27 mouse cellular contexts compared by ENCODE assay signal in genomic region chr16:89857666-89858065, GRCm38 (mm10).
DNase-seq lines count a peak whose midpoint lies in the region; ATAC-seq and TF ChIP-seq lines count a peak whose summit lies in the region.
"Had no signal": no experiment of that assay in that cellular context is flagged by ENCODE, and none has a peak within 500 bp of the region (broad histone marks: within the 10 kb centered on the region; RNA-seq: fewer than 3 reads in every experiment).

No protein-coding gene starts in this region.

- no peak overlapping the region for H3K4me3 ChIP-seq in forebrain, postnatal 0 days (ENCODE audit: low read depth, low read length)
- H3K4me3 ChIP-seq in forebrain, embryonic 14.5 days (ENCODE audit: low read depth, low read length), result no peak overlapping the region
- no peak overlapping the region for H3K4me3 ChIP-seq in midbrain, embryonic 16.5 days (ENCODE audit: low read depth, low read length)
- H3K4me3 ChIP-seq in midbrain, embryonic 15.5 days, result no peak overlapping the region
- H3K4me3 ChIP-seq: embryonic facial prominence, embryonic 10.5 days; embryonic facial prominence, embryonic 13.5 days; erythroblast, embryonic 14.5 days; forebrain, embryonic 12.5 days; gastrocnemius, adult 2 months; hindbrain, embryonic 13.5 days had no signal

- H3K36me3 ChIP-seq in forebrain, postnatal 0 days (ENCODE audit: insufficient read depth), result peaks cover 18% of the 10 kb centered on the region
- H3K36me3 ChIP-seq in forebrain, embryonic 14.5 days (ENCODE audit: control insufficient read depth, insufficient read depth, low read length), result peaks cover 20% of the 10 kb centered on the region
- peaks cover 5% of the 10 kb centered on the region; the same call in 1 of the 2 replicates for H3K36me3 ChIP-seq in midbrain, embryonic 16.5 days (ENCODE audit: control insufficient read depth, insufficient read depth, low read length)
- no peaks in the 10 kb centered on the region for H3K36me3 ChIP-seq in midbrain, embryonic 15.5 days (replicated peaks)

- no peaks in the 10 kb centered on the region for H3K4me1 ChIP-seq in forebrain, postnatal 0 days (ENCODE audit: insufficient read depth)
- H3K4me1 ChIP-seq in forebrain, embryonic 14.5 days (ENCODE audit: control insufficient read depth, insufficient read depth, low read length), result 0 out of 2 replicates have a peak, but pooled peaks cover 3% of the 10 kb centered on the region
- H3K4me1 ChIP-seq in midbrain, embryonic 16.5 days (ENCODE audit: control insufficient read depth, insufficient read depth, low read length), result peaks cover 4% of the 10 kb centered on the region; the same call in 1 of the 2 replicates
- H3K4me1 ChIP-seq in midbrain, embryonic 15.5 days, result peaks cover 3% of the 10 kb centered on the region; the same call in 1 of the 2 replicates

- peak; percentile 65; the same call in 1 of the 2 replicates for ATAC-seq in forebrain, postnatal 0 days
- no peak for ATAC-seq in forebrain, embryonic 14.5 days
- no peak for ATAC-seq in midbrain, embryonic 16.5 days
- no peak for ATAC-seq in midbrain, embryonic 15.5 days (replicated peaks)
- ATAC-seq: forebrain, embryonic 16.5 days; hindbrain, embryonic 16.5 days; inflammation-experienced regulatory T-cells, adult 6 months; Patski had no signal

- WGBS in forebrain, postnatal 0 days, result 65% methylated on average over 3 of the region's 3 CpGs
- WGBS in forebrain, embryonic 14.5 days, result 79% methylated on average over 3 of the region's 3 CpGs
- WGBS in midbrain, embryonic 16.5 days, result 53% methylated on average over 3 of the region's 3 CpGs
- 65% methylated on average over 3 of the region's 3 CpGs for WGBS in midbrain, embryonic 15.5 days

- H3K27ac ChIP-seq in forebrain, postnatal 0 days (ENCODE audit: low read depth, low read length), result no peak overlapping the region
- no peak overlapping the region for H3K27ac ChIP-seq in forebrain, embryonic 14.5 days (ENCODE audit: low read depth, low read length)
- 0 out of 2 replicates have a peak overlapping the region, but pooled peaks have one; percentile 4 for H3K27ac ChIP-seq in midbrain, embryonic 16.5 days (ENCODE audit: low read length)
- no peak overlapping the region for H3K27ac ChIP-seq in midbrain, embryonic 15.5 days
- H3K27ac ChIP-seq: embryonic facial prominence, embryonic 10.5 days; embryonic facial prominence, embryonic 13.5 days; forebrain, embryonic 12.5 days; gastrocnemius, adult 2 months; hindbrain, embryonic 13.5 days had no signal

- no peak for TF ChIP-seq CTCF in forebrain, postnatal 0 days (IDR thresholded peaks at IDR 0.05; ENCODE audit: low read depth)

- H3K4me2 ChIP-seq in forebrain, postnatal 0 days (ENCODE audit: low read depth), result no peak overlapping the region
- H3K4me2 ChIP-seq in forebrain, embryonic 14.5 days (ENCODE audit: low read length), result no peak overlapping the region
- H3K4me2 ChIP-seq in midbrain, embryonic 16.5 days (ENCODE audit: low read length), result no peak overlapping the region
- no peak overlapping the region for H3K4me2 ChIP-seq in midbrain, embryonic 15.5 days
- H3K4me2 ChIP-seq: embryonic facial prominence, embryonic 13.5 days; forebrain, embryonic 12.5 days; heart, embryonic 11.5 days; hindbrain, embryonic 13.5 days had no signal

- no peak overlapping the region for H3K9ac ChIP-seq in forebrain, postnatal 0 days
- no peak overlapping the region for H3K9ac ChIP-seq in forebrain, embryonic 14.5 days (ENCODE audit: low read length)
- H3K9ac ChIP-seq in midbrain, embryonic 16.5 days (ENCODE audit: low read depth, low read length), result no peak overlapping the region
- no peak overlapping the region for H3K9ac ChIP-seq in midbrain, embryonic 15.5 days
- H3K9ac ChIP-seq: embryonic facial prominence, embryonic 13.5 days; forebrain, embryonic 12.5 days; hindbrain, embryonic 13.5 days had no signal

- H3K27me3 ChIP-seq in forebrain, postnatal 0 days (ENCODE audit: insufficient read depth, low read length), result no peaks in the 10 kb centered on the region
- no peaks in the 10 kb centered on the region for H3K27me3 ChIP-seq in forebrain, embryonic 14.5 days (replicated peaks; ENCODE audit: control insufficient read depth, insufficient read depth, low read length)
- no peaks in the 10 kb centered on the region for H3K27me3 ChIP-seq in midbrain, embryonic 16.5 days (ENCODE audit: control insufficient read depth, insufficient read depth, low read depth, low read length)
- no peaks in the 10 kb centered on the region for H3K27me3 ChIP-seq in midbrain, embryonic 15.5 days (replicated peaks)
- H3K27me3 ChIP-seq: CH12.LX; embryonic facial prominence, embryonic 13.5 days; forebrain, embryonic 12.5 days; hindbrain, embryonic 13.5 days; Patski had no signal

- H3K9me3 ChIP-seq in forebrain, postnatal 0 days (ENCODE audit: low read length), result no peaks in the 10 kb centered on the region
- H3K9me3 ChIP-seq in forebrain, embryonic 14.5 days (replicated peaks; ENCODE audit: control insufficient read depth, low read length), result no peaks in the 10 kb centered on the region
- H3K9me3 ChIP-seq in midbrain, embryonic 16.5 days (replicated peaks; ENCODE audit: control insufficient read depth, low read length, poor library complexity, severe bottlenecking), result no peaks in the 10 kb centered on the region
- no peaks in the 10 kb centered on the region for H3K9me3 ChIP-seq in midbrain, embryonic 15.5 days
- H3K9me3 ChIP-seq: embryonic facial prominence, embryonic 10.5 days; embryonic facial prominence, embryonic 13.5 days; forebrain, embryonic 12.5 days; hindbrain, embryonic 13.5 days had no signal

- peak; percentile 29 for DNase-seq in forebrain, postnatal 0 days
- DNase-seq in forebrain, embryonic 14.5 days (ENCODE audit: low spot score), result no peak
- peak; percentile 31 for DNase-seq in 416B (ENCODE audit: low read depth)
- no peak for DNase-seq in right cerebral cortex, adult 18-20 months
- DNase-seq: adrenal gland, postnatal 10 days; adrenal gland, postnatal 36 days; B cell, adult 2 months; cerebellum, adult 11 months; cerebellum, adult 2 months; cerebellum, adult 9-11 months; cerebellum, postnatal 25 days; gastrocnemius, adult 2 months; gastrocnemius, postnatal 14 days; heart, adult 11 months had no signal

Comparison
In these comparisons a context has a peak if more than half of its experiments do, and no peak if none do; other contexts are left out.
1. DNase-seq: peak in forebrain, postnatal 0 days (single experiment) and 416B (single experiment); none in forebrain, embryonic 14.5 days (single experiment) and right cerebral cortex, adult 18-20 months (single experiment).